Mouse (Mus musculus) kidney, adult 18-20 months (tissue): ENCODE results near the gene Ugcg.
"Not testable (repeated sequence)": the region's sequence is repeated elsewhere in the genome, so short reads cannot be mapped to it uniquely, and the experiment has no call there.

ENCODE experiments used
- DNase-seq: peaks from one replicate; pipeline ENCODE4 v3.0.0; 2021

Ugcg gene

DNA sequence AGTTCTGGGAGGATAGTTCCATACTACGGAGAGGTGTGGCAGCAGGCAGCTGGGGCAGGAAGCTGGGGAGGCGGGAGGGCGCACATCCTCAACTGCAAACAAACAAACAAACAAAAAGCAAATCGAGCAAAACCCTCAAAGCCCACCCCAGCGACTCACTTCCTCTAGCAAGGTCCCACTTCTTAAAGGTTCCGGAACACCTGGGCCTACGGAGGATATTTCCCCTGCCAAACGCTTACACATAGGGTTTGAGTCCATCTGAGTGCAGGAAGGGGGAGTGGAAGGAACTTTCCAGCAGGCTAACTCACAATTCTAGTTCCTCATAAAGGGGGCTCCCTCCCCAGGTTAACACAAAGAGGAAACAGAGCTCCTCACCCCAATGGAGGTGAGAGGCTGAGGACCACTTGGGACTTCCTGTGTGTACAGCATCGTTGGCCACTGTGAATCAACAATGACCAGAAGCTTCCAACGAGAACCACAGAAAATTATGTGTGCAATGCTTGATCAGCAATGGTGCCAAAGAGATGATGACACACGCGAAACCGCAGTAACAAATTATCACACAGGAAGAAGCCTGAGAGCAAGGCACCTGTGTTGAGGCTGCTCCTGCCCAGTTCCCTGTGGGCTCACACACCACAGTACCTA is 71.9 kb downstream of the Ugcg start:
- DNase-seq, result no peak

DNA sequence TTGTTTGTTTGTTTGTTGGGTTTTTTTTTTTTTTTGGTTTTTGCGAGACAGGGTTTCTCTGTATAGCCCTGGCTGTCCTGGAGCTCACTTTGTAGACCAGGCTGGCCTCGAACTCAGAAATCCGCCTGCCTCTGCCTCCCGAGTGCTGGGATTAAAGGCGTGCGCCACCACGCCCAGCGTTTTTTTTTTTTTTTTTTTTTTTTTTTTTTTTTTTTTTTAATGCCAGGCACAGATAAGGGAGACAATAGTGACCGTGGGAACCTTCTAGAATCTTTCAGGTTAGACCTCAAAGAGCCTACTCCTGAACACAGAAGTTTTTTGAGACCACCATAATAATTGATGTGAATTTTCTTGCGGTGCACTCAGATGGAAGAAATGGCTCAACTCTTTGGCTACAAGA is 72.5 kb downstream of the Ugcg start:
- not testable (repeated sequence) for DNase-seq

DNA sequence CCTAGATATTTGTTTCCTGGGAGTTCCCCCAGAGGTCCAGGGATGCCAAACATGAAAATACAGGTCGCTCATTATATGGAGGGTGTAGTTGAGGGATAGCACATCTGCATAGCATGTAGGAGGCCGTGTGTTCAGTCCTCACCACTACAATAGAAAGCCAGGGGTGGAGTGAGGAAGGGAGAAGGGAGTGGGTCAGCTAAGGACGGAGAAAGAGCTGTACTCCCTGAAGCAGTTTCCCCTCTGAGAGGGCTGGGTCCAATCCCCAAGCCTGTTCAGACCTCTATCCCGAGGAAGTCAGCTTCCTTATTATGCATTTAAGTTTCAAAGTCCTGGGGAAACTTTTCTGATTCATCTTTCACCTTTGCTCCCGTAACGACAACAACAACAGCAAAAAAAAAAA is 73.1 kb downstream of the Ugcg start:
- no peak for DNase-seq

DNA sequence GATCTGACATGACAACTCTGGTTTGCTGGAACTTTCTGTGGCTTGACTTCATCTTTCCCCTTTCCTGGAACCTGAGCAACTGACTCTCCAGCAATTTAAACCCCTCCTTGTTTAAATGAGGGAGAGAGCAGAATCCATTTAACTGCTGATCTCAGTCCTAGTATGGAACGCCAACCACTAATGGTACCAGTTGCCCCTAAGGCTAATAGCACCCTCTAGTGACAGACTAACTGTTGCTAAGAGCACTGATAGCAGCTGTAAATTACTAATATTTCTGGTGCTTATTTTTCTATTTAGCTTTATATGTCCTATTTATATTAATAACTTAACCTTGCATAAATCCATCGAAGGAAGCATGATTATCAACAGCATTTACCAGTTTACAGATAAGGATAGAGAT is 74.4 kb downstream of the Ugcg start:
- no peak for DNase-seq

DNA sequence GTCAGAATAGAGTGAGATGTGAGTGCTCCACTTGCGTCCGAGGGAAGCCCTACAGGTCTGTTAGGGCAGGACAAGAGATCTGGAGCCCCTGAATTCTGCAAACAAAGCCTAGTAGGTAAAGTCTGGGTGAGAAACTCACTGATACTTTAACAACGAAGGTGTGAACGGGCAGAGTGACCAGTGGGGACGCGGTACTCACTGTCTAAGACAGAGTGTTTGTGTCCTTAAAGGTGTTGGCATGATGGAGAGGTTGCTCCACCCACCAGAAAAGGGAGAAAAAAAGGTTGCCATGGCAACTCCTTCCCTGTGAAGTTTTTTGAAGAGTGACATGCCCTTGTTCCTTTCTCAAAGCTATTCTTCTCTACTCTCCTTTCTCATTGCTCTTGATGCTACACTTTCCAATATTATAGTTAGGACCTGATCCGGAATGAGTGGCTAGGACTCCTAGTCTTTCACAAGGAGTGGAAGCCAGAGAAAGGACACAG is 75.6 kb downstream of the Ugcg start:
- no peak for DNase-seq

DNA sequence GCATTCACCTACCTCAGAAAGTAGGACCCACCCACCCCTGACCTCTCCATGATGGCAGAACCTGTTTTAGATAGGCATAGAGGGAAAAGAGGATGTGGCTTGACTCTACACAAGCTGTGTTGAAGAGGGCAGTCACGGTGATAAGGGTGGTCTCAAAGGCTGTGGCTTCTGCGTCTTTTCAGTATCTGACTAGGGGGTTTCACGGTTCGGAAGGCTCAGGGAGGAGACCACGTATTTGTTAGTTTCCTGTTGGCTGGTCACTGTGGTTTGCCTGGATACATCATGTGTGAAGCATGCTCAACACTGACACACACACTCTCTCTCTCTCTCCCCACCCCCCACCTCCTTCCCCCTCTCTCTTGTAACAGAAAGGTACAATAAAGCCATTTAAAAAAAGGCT is 76.1 kb downstream of the Ugcg start:
- no peak for DNase-seq

DNA sequence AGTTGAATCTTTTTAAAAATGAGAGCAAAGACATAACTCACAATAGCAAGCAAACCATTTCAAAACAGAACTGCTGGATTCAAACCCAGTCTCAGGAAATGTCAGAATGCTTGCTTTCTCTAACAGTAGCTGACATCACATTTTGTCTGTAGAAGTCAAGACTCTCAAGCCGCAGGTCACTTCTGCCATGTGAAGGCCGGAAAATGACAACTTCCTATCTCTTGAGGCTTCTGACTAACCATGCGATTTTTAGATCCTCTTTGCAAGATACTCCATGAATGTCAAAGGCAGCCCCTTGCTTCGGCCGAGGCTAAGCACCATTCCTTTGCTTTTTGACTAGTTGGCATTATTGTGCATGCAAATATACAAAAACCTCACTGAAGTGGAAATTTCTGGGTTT is 76.6 kb downstream of the Ugcg start:
- DNase-seq, result no peak
